Comparison of ENCODE assay signal across 16 mouse cellular contexts in the genomic region with DNA sequence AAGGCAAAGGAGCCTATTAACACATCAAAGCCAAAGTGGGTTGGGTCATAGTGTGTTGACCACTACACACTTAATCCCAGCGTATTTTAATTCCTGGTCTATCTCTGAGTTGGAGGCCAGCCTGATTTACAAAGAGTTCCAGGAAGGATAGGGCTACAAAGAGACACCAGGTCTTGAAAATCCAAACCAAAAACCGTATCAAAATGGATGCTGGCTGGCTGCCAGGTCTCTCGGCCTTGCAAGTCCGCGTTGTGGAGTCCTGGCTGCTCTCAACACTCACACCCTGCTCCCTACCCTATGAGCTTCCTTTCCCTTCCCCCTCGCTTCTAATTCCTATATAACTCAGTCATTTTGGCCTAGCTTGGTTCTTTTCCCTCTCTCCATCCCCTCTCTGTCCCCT. TPM values are rescaled to one million over a fixed set of nuclear protein-coding genes. Genes with fewer than 3 reads are reported as not detected.
DNase-seq lines count a peak whose midpoint lies in the region; ATAC-seq lines count a peak whose summit lies in the region.
"Had no signal": no experiment of that assay in that cellular context is flagged by ENCODE, and none has a peak within 500 bp of the region (broad histone marks: within the 10 kb centered on the region; RNA-seq: fewer than 3 reads in every experiment).

No protein-coding gene starts in this region.

- no peak overlapping the region for H3K4me3 ChIP-seq in kidney, embryonic 15.5 days (replicated peaks)
- H3K4me3 ChIP-seq: forebrain, embryonic 15.5 days; stomach, embryonic 15.5 days had no signal

- ATAC-seq in kidney, embryonic 15.5 days (replicated peaks; ENCODE audit: low FRiP score), result no peak
- ATAC-seq: forebrain, embryonic 15.5 days had no signal

- 52% methylated on average over 6 of the region's 6 CpGs for WGBS in kidney, embryonic 15.5 days

- no peak overlapping the region for H3K9ac ChIP-seq in kidney, embryonic 15.5 days
- H3K9ac ChIP-seq: forebrain, embryonic 15.5 days; liver, embryonic 14.5 days; stomach, embryonic 15.5 days had no signal

- DNase-seq in cerebellum, postnatal 14 days, result peak; percentile 48 to 76
- no peak for DNase-seq in cerebellum, adult 18-20 months
- DNase-seq in kidney, postnatal 4 days, result peak; percentile 37 to 42
- peak; percentile 78 for DNase-seq in testis, postnatal 10 days (ENCODE audit: low spot score)
- no peak for DNase-seq in testis, postnatal 14 days (ENCODE audit: low spot score)
- no peak for DNase-seq in embryo, embryonic 10 days (ENCODE audit: low spot score)
- DNase-seq: cerebellum, adult 2 months; heart, postnatal 10 days; kidney, adult 8-10 months; lung, postnatal 14 days; thymus, postnatal 25 days had no signal

- H3K27me3 ChIP-seq in kidney, embryonic 15.5 days, result no peaks in the 10 kb centered on the region
- H3K27me3 ChIP-seq: forebrain, embryonic 15.5 days; stomach, embryonic 15.5 days had no signal

- H3K4me2 ChIP-seq in kidney, embryonic 15.5 days, result no peak overlapping the region
- H3K4me2 ChIP-seq: forebrain, embryonic 15.5 days; stomach, embryonic 15.5 days had no signal

- H3K4me1 ChIP-seq in kidney, embryonic 15.5 days, result no peaks in the 10 kb centered on the region
- H3K4me1 ChIP-seq: forebrain, embryonic 15.5 days; stomach, embryonic 15.5 days had no signal

- no peak overlapping the region for H3K27ac ChIP-seq in kidney, embryonic 15.5 days
- H3K27ac ChIP-seq: forebrain, embryonic 15.5 days; liver, embryonic 14.5 days; stomach, embryonic 15.5 days had no signal

- H3K36me3 ChIP-seq in kidney, embryonic 15.5 days, result no peaks in the 10 kb centered on the region
- H3K36me3 ChIP-seq: forebrain, embryonic 15.5 days; G1E; stomach, embryonic 15.5 days had no signal

- no peaks in the 10 kb centered on the region for H3K9me3 ChIP-seq in kidney, embryonic 15.5 days (replicated peaks)
- H3K9me3 ChIP-seq: forebrain, embryonic 15.5 days; G1E; stomach, embryonic 15.5 days had no signal

RNA-seq across cellular contexts. Expression of gene Tmem35b, which starts 15.0 kb away (rescaled TPM):
- 23.8 and 26.1 TPM in 2 replicates for polyA plus RNA-seq in kidney, embryonic 15.5 days (2015; fragmentation: Nextera tagmentation; extraction: Ambion mirVana)

RNA-seq across cellular contexts. Expression of gene Dlgap3, which starts 30.5 kb away (rescaled TPM):
- polyA plus RNA-seq in kidney, embryonic 15.5 days (2015; fragmentation: Nextera tagmentation; extraction: Ambion mirVana), result 0.69 and 0.70 TPM in 2 replicates
- polyA plus RNA-seq: G1E had no signal

Comparison
In these comparisons a context has a peak if more than half of its experiments do, and no peak if none do; other contexts are left out.
1. DNase-seq: peak in cerebellum, postnatal 14 days (2 of 2), kidney, postnatal 4 days (2 of 2) and testis, postnatal 10 days (single experiment); none in cerebellum, adult 18-20 months (0 of 2), testis, postnatal 14 days (single experiment) and embryo, embryonic 10 days (single experiment).